Mouse (Mus musculus): ENCODE measurements around the gene Rnft2. TPM values are rescaled to one million over a fixed set of nuclear protein-coding genes. Genes with fewer than 3 reads are reported as not detected.

The Rnft2 gene
- polyA plus RNA-seq, 1 experiment, result 53.8 TPM

DNA sequence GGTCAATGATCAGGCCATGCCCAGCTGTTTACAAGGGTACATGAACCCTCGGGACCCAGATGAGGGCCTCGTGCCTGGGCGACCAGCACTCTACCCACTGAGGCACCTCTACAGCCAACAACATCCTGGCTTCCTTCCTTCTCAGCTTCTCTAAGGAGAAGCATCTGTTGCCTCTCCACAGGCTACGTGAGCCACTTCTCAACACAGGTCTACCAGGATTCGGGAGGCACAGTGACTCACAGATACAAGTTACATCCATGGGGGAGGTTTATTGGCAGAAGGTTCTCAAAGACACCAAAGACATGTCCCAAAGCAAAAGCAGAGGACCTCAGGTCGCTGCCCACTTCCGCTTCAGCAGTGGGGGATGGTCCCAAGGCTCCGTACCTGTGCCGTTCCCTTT is 54.4 kb downstream of the Rnft2 start:
- Histone ChIP-seq H3K4me3 (replicated peaks; ENCODE audit: insufficient read depth, low read depth, low read length) (no peak overlapping the region), H3K27me3 (ENCODE audit: control insufficient read depth, insufficient read depth, low read length) (no peaks in the 10 kb centered on the region), H3K4me1 (ENCODE audit: control insufficient read depth, insufficient read depth, low read length) (peaks cover 17% of the 10 kb centered on the region), H3K27ac (ENCODE audit: insufficient read depth, low read length) (no peak overlapping the region)
- DNase-seq, result no peak
- TF ChIP-seq POLR2A (IDR thresholded peaks at IDR 0.05; ENCODE audit: borderline replicate concordance, insufficient read depth, low read length) (no peak), CTCF (IDR thresholded peaks at IDR 0.05; ENCODE audit: borderline replicate concordance, insufficient read depth, low read depth, low read length) (no peak)
- 54% methylated on average over 9 of the region's 9 CpGs for WGBS

DNA sequence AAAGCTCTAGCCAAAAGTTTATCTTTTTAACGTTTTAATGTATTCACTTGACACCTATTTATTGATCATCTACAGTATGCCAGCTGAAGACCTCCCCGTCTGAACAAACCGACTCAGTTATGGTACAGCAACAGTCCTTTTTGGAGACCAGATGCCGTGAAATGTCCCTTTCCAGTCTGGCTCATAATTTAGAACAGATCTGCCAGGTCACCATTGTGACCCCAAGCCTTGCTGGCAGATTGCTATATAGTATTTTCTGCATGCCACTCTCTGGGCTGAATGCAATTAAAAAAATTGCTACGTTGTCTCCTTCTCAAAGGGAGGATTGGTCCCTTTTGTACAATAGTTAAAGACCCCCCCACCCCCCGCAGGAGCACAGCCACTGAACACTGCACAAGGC is 56.6 kb downstream of the Rnft2 start:
- DNase-seq, result no peak
- peaks cover 17% of the 10 kb centered on the region for H3K4me1 ChIP-seq (ENCODE audit: control insufficient read depth, insufficient read depth, low read length)
- H3K27ac ChIP-seq (ENCODE audit: insufficient read depth, low read length), result no peak overlapping the region
- TF ChIP-seq CTCF (IDR thresholded peaks at IDR 0.05; ENCODE audit: borderline replicate concordance, insufficient read depth, low read depth, low read length), result no peak
- TF ChIP-seq POLR2A (IDR thresholded peaks at IDR 0.05; ENCODE audit: borderline replicate concordance, insufficient read depth, low read length), result no peak
- no peaks in the 10 kb centered on the region for H3K27me3 ChIP-seq (ENCODE audit: control insufficient read depth, insufficient read depth, low read length)
- WGBS, result 42% methylated on average over 6 of the region's 6 CpGs
- H3K4me3 ChIP-seq (replicated peaks; ENCODE audit: insufficient read depth, low read depth, low read length), result no peak overlapping the region

DNA sequence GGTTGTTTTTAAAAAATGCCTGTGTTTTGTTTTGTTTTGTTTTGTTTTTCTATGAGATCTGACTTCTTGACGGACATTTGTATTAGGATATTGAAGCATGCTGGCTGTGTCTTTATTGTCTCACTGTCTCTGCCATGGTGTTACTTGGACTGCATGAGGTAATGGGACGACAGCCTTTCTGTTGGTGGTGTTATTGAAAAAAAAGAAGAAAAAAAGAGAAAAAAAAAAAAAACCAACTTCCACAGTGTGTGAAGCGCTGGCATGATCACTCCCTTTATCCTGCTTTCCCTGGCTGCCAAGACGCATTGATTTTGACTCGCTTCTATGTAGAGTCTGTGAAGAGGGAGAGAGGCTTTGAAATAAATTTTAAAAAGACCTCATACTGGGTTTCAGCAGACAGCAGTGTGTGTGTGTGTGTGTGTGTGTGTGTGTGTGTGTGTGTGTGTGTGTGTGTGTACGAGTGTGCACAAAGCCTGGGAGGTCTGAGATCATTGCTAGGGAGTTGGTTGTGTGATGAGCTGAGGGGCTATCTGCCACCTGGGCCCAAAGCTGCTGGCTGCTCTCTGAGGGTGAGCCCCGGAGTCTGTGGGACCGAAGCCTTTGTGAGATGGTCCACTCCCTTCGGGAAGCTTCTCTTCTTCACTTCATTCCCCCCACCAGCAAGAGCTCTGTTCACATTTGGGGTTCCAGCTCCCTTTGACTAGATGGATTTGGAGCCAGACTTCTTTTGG is 57.8 kb downstream of the Rnft2 start:
- Histone ChIP-seq H3K4me3 (replicated peaks; ENCODE audit: insufficient read depth, low read depth, low read length) (no peak overlapping the region), H3K4me1 (ENCODE audit: control insufficient read depth, insufficient read depth, low read length) (peaks cover 11% of the 10 kb centered on the region; the same call in 1 of the 2 replicates), H3K27me3 (ENCODE audit: control insufficient read depth, insufficient read depth, low read length) (no peaks in the 10 kb centered on the region), H3K27ac (ENCODE audit: insufficient read depth, low read length) (no peak overlapping the region)
- TF ChIP-seq POLR2A (IDR thresholded peaks at IDR 0.05; ENCODE audit: borderline replicate concordance, insufficient read depth, low read length) (no peak), CTCF (IDR thresholded peaks at IDR 0.05; ENCODE audit: borderline replicate concordance, insufficient read depth, low read depth, low read length) (no peak)
- WGBS, result 64% methylated on average over 9 of the region's 9 CpGs
- no peak for DNase-seq

DNA sequence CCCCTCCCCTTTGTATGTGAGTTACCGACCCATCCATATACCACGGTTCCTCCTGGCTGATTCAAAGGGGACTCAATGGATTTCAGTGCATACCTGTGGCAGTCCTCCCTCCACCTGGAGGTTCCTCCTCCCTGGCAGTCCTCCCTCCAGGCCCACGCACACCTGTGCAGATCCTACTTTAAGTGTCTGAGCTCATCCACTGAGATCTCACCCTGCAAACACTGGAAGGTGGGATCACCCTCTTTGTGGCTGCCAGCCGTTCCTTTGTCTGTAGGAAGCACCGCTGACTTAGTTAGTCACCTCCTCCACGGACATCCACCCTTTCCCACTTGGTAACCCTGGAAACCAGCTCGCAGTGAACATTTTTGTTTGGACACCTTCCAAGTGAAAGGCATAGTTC is 67.3 kb downstream of the Rnft2 start:
- TF ChIP-seq POLR2A (IDR thresholded peaks at IDR 0.05; ENCODE audit: borderline replicate concordance, insufficient read depth, low read length) (no peak), CTCF (IDR thresholded peaks at IDR 0.05; ENCODE audit: borderline replicate concordance, insufficient read depth, low read depth, low read length) (no peak)
- Histone ChIP-seq H3K27me3 (ENCODE audit: control insufficient read depth, insufficient read depth, low read length) (0 out of 2 replicates have a peak, but pooled peaks cover 1% of the 10 kb centered on the region), H3K27ac (ENCODE audit: insufficient read depth, low read length) (no peak overlapping the region), H3K4me3 (replicated peaks; ENCODE audit: insufficient read depth, low read depth, low read length) (no peak overlapping the region), H3K4me1 (ENCODE audit: control insufficient read depth, insufficient read depth, low read length) (no peaks in the 10 kb centered on the region; the same call in 1 of the 2 replicates)
- no peak for DNase-seq
- WGBS, result 66% methylated on average over 7 of the region's 7 CpGs

DNA sequence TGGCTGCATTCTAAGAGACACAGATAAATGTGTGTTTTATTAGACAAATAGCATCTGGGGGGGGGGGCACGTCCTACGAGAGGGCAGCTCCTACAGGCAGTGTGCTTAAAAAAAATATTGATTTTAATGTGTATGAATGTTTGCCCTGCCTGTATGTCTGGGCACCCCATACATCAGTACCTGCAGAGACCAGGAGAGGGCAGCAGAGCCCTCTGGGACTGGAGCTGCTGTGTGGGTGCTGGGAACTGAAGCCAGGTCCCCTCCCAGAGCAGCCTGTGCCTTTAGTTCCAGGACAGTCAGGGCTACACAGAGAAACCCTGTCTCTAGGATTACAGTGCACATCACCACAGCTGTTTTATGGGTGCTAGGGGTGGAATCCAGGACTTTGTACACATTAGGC is 69.8 kb downstream of the Rnft2 start:
- no peak overlapping the region for H3K4me3 ChIP-seq (replicated peaks; ENCODE audit: insufficient read depth, low read depth, low read length)
- H3K27me3 ChIP-seq (ENCODE audit: control insufficient read depth, insufficient read depth, low read length), result peaks cover 1% of the 10 kb centered on the region; the same call in 1 of the 2 replicates
- TF ChIP-seq POLR2A (IDR thresholded peaks at IDR 0.05; ENCODE audit: borderline replicate concordance, insufficient read depth, low read length) (no peak), CTCF (IDR thresholded peaks at IDR 0.05; ENCODE audit: borderline replicate concordance, insufficient read depth, low read depth, low read length) (peak; percentile 39)
- 34% methylated on average over 2 of the region's 2 CpGs for WGBS
- no peak for DNase-seq
- peaks cover 10% of the 10 kb centered on the region for H3K4me1 ChIP-seq (ENCODE audit: control insufficient read depth, insufficient read depth, low read length)
- H3K27ac ChIP-seq (ENCODE audit: insufficient read depth, low read length), result no peak overlapping the region

DNA sequence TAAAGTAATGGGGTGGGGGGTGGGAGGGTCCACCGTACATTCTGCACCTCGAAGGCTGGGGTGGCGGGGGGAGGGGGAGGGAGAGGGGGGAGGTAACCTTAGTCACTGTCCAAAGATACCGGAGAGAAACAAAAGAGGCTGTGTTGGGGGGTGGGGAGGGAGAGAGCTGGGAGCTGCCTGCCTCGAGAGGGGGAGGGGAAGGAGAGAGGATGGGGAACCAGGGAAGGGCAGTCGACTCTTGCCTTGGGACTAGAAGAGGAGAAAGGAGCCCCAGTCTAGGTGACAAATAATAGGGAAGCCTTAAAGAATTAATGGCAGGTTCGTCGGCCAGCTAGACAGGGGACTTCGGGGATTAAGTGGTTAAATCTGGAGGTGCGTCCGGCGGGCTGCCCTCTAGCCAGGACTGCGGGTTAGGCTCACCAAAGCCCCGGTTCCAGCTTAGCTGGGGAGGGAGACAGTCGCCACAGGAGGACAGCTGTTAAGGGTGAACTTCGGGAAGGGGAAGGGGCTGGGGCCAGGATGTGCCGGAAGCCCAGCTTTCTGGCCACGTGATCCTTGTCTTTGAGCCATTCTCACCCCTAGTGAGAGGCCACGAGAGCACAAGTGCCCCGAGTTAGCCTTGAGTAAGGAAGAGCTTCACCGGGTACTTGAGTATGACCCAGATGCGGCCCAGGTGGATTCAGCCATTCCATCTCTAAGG is 70.5 kb downstream of the Rnft2 start:
- no peak for DNase-seq
- 9% methylated on average over 22 of the region's 22 CpGs for WGBS
- no peak for TF ChIP-seq POLR2A (IDR thresholded peaks at IDR 0.05; ENCODE audit: borderline replicate concordance, insufficient read depth, low read length)
- no peak for TF ChIP-seq CTCF (IDR thresholded peaks at IDR 0.05; ENCODE audit: borderline replicate concordance, insufficient read depth, low read depth, low read length)
- no peak overlapping the region for H3K4me3 ChIP-seq (replicated peaks; ENCODE audit: insufficient read depth, low read depth, low read length)
- peaks cover 10% of the 10 kb centered on the region for H3K4me1 ChIP-seq (ENCODE audit: control insufficient read depth, insufficient read depth, low read length)
- peaks cover 1% of the 10 kb centered on the region; the same call in 1 of the 2 replicates for H3K27me3 ChIP-seq (ENCODE audit: control insufficient read depth, insufficient read depth, low read length)
- no peak overlapping the region for H3K27ac ChIP-seq (ENCODE audit: insufficient read depth, low read length)

DNA sequence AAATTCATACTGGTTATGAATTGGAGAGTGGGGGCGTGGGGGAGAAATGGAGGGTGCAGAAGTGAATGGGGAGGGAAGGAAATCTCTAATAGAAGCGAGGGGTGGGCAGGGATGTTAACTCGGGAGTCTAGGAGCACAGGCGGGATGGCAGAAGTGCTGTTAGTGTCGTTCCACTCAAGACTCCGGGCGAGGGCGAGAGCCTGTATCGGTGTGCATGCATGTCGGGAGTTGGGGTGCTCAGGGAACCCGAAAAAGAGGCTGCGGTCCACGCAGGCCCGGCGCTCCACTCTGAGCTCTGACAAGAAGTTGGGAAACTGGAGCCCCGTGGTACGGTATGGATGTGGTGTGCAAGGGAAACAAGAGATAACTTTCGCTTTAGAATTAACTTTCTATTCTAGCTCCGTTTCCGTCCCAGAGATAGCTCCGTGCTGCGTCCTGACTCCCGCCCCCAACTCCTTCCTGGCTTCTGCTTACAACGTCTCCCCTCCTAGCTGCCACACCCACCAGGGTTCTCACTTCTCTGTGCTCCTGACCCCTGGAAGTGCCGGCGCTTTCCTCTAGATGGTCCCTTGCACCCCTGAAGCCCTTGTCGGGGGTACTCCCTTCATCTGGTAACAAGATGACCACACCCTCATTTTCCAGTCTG is 72.7 kb downstream of the Rnft2 start:
- peaks cover 1% of the 10 kb centered on the region; the same call in 1 of the 2 replicates for H3K27me3 ChIP-seq (ENCODE audit: control insufficient read depth, insufficient read depth, low read length)
- peaks cover 10% of the 10 kb centered on the region for H3K4me1 ChIP-seq (ENCODE audit: control insufficient read depth, insufficient read depth, low read length)
- no peak for DNase-seq
- no peak for TF ChIP-seq CTCF (IDR thresholded peaks at IDR 0.05; ENCODE audit: borderline replicate concordance, insufficient read depth, low read depth, low read length)
- no peak for TF ChIP-seq POLR2A (IDR thresholded peaks at IDR 0.05; ENCODE audit: borderline replicate concordance, insufficient read depth, low read length)
- peak overlapping the region; percentile 39 for H3K4me3 ChIP-seq (replicated peaks; ENCODE audit: insufficient read depth, low read depth, low read length)
- H3K27ac ChIP-seq (ENCODE audit: insufficient read depth, low read length), result no peak overlapping the region
- 4% methylated on average over 27 of the region's 27 CpGs for WGBS

Data from cerebellum, adult 2 months (tissue).